Mouse (Mus musculus): Measurements from ENCODE around the gene Olfr958. TPM values are rescaled to one million over a fixed set of nuclear protein-coding genes. Genes with fewer than 3 reads are reported as not detected.

Olfr958 gene
- polyA plus RNA-seq (2014; fragmentation: Nextera tagmentation; extraction: Ambion mirVana), result not detected in 2 replicates

- no peak within 1 kb of the TSS for H3K9ac ChIP-seq
- H3K9me3 ChIP-seq (ENCODE audit: control insufficient read depth, low read length), result no peaks in the 10 kb centered on the region
- peak; percentile 59 for DNase-seq (ENCODE audit: low spot score)
- no peaks in the 10 kb centered on the region for H3K27me3 ChIP-seq (ENCODE audit: control insufficient read depth, insufficient read depth, low read length)
- WGBS, result 58% methylated on average over 2 of the region's 2 CpGs
- H3K4me2 ChIP-seq (replicated peaks), result no peak within 1 kb of the TSS
- H3K27ac ChIP-seq, result no peak within 1 kb of the TSS
- H3K4me3 ChIP-seq (replicated peaks; ENCODE audit: low read length), result no peak within 1 kb of the TSS
- H3K36me3 ChIP-seq (replicated peaks; ENCODE audit: control insufficient read depth, insufficient read depth), result no peaks in the 10 kb centered on the region
- no peak for ATAC-seq (ENCODE audit: low FRiP score)
- H3K4me1 ChIP-seq (replicated peaks; ENCODE audit: control insufficient read depth, insufficient read depth, low read length), result peaks cover 7% of the 10 kb centered on the region; the same call in 1 of the 2 replicates
These were observed at the start of gene Olfr958 for GRCm38 (mm10) chr9:39553946-39554345. Olfr958 (minus strand) TSS chr9:39554054.

- Histone ChIP-seq H3K4me3 (replicated peaks; ENCODE audit: low read length) (peak overlapping the region; percentile 36), H3K4me1 (replicated peaks; ENCODE audit: control insufficient read depth, insufficient read depth, low read length) (peaks cover 5% of the 10 kb centered on the region), H3K9ac (peak overlapping the region; percentile 54), H3K9me3 (ENCODE audit: control insufficient read depth, low read length) (no peaks in the 10 kb centered on the region), H3K27me3 (ENCODE audit: control insufficient read depth, insufficient read depth, low read length) (0 out of 2 replicates have a peak, but pooled peaks cover 6% of the 10 kb centered on the region), H3K36me3 (replicated peaks; ENCODE audit: control insufficient read depth, insufficient read depth) (no peaks in the 10 kb centered on the region; the same call in 1 of the 2 replicates), H3K4me2 (replicated peaks) (peak overlapping the region; percentile 87), H3K27ac (peak overlapping the region; percentile 47; the same call in 1 of the 2 replicates)
- DNase-seq (ENCODE audit: low spot score) (peak; percentile 42), ATAC-seq (ENCODE audit: low FRiP score) (peak; percentile 51; the same call in 1 of the 2 replicates)
- WGBS, result under 1% methylated on average over 9 of the region's 9 CpGs
These were observed 49.5 kb upstream of the Olfr958 start for GRCm38 (mm10) chr9:39603333-39603845.

GRCm38 (mm10) chr9:39602536-39603332 is 48.9 kb upstream of the Olfr958 start:
- DNase-seq (ENCODE audit: low spot score), result peak; percentile 76
- peak overlapping the region; percentile 47 for H3K27ac ChIP-seq
- peaks cover 5% of the 10 kb centered on the region for H3K4me1 ChIP-seq (replicated peaks; ENCODE audit: control insufficient read depth, insufficient read depth, low read length)
- H3K9me3 ChIP-seq (ENCODE audit: control insufficient read depth, low read length), result no peaks in the 10 kb centered on the region
- under 1% methylated on average over 19 of the region's 19 CpGs for WGBS
- peak overlapping the region; percentile 54 for H3K9ac ChIP-seq
- peak; percentile 94 for ATAC-seq (ENCODE audit: low FRiP score)
- peak overlapping the region; percentile 87 for H3K4me2 ChIP-seq (replicated peaks)
- H3K36me3 ChIP-seq (replicated peaks; ENCODE audit: control insufficient read depth, insufficient read depth), result peaks cover 2% of the 10 kb centered on the region; the same call in 1 of the 2 replicates
- peak overlapping the region; percentile 36 for H3K4me3 ChIP-seq (replicated peaks; ENCODE audit: low read length)
- 0 out of 2 replicates have a peak, but pooled peaks cover 6% of the 10 kb centered on the region for H3K27me3 ChIP-seq (ENCODE audit: control insufficient read depth, insufficient read depth, low read length)

GRCm38 (mm10) chr9:39577050-39577449 is 23.2 kb upstream of the Olfr958 start:
- WGBS, result 94% methylated on average over 5 of the region's 5 CpGs
- no peaks in the 10 kb centered on the region for H3K9me3 ChIP-seq (ENCODE audit: control insufficient read depth, low read length)
- H3K27ac ChIP-seq, result no peak overlapping the region
- no peaks in the 10 kb centered on the region for H3K36me3 ChIP-seq (replicated peaks; ENCODE audit: control insufficient read depth, insufficient read depth)
- H3K4me3 ChIP-seq (replicated peaks; ENCODE audit: low read length), result no peak overlapping the region
- H3K4me2 ChIP-seq (replicated peaks), result no peak overlapping the region
- no peak overlapping the region for H3K9ac ChIP-seq
- DNase-seq (ENCODE audit: low spot score) (no peak), ATAC-seq (ENCODE audit: low FRiP score) (no peak)
- no peaks in the 10 kb centered on the region for H3K27me3 ChIP-seq (ENCODE audit: control insufficient read depth, insufficient read depth, low read length)
- H3K4me1 ChIP-seq (replicated peaks; ENCODE audit: control insufficient read depth, insufficient read depth, low read length), result no peaks in the 10 kb centered on the region

- Histone ChIP-seq H3K9me3 (ENCODE audit: control insufficient read depth, low read length) (no peaks in the 10 kb centered on the region), H3K27me3 (ENCODE audit: control insufficient read depth, insufficient read depth, low read length) (no peaks in the 10 kb centered on the region), H3K4me3 (replicated peaks; ENCODE audit: low read length) (no peak within 1 kb of the TSS), H3K9ac (no peak within 1 kb of the TSS), H3K27ac (no peak within 1 kb of the TSS), H3K36me3 (replicated peaks; ENCODE audit: control insufficient read depth, insufficient read depth) (no peaks in the 10 kb centered on the region), H3K4me1 (replicated peaks; ENCODE audit: control insufficient read depth, insufficient read depth, low read length) (no peaks in the 10 kb centered on the region), H3K4me2 (replicated peaks) (no peak within 1 kb of the TSS)
- ATAC-seq (ENCODE audit: low FRiP score) (no peak), DNase-seq (ENCODE audit: low spot score) (no peak)
- 86% methylated on average over 3 of the region's 3 CpGs for WGBS
These were observed 21.6 kb upstream of the Olfr958 start, which contains the start of gene Olfr959 for GRCm38 (mm10) chr9:39575469-39575868. Olfr959 (minus strand) TSS chr9:39575569.

GRCm38 (mm10) chr9:39558349-39558647 is 4.4 kb upstream of the Olfr958 start:
- Histone ChIP-seq H3K9ac (no peak overlapping the region; the same call in 1 of the 2 replicates), H3K27ac (peak overlapping the region; percentile 90), H3K4me3 (replicated peaks; ENCODE audit: low read length) (no peak overlapping the region), H3K27me3 (ENCODE audit: control insufficient read depth, insufficient read depth, low read length) (no peaks in the 10 kb centered on the region), H3K4me1 (replicated peaks; ENCODE audit: control insufficient read depth, insufficient read depth, low read length) (peaks cover 7% of the 10 kb centered on the region; the same call in 1 of the 2 replicates), H3K36me3 (replicated peaks; ENCODE audit: control insufficient read depth, insufficient read depth) (no peaks in the 10 kb centered on the region), H3K9me3 (ENCODE audit: control insufficient read depth, low read length) (no peaks in the 10 kb centered on the region), H3K4me2 (replicated peaks) (no peak overlapping the region)
- DNase-seq (ENCODE audit: low spot score) (no peak), ATAC-seq (ENCODE audit: low FRiP score) (peak; percentile 18; the same call in 1 of the 2 replicates)

- 26% methylated on average over 3 of the region's 3 CpGs for WGBS
- peak; percentile 94 for ATAC-seq (ENCODE audit: low FRiP score)
- H3K9me3 ChIP-seq (ENCODE audit: control insufficient read depth, low read length), result no peaks in the 10 kb centered on the region
- peaks cover 7% of the 10 kb centered on the region; the same call in 1 of the 2 replicates for H3K4me1 ChIP-seq (replicated peaks; ENCODE audit: control insufficient read depth, insufficient read depth, low read length)
- peak; percentile 75 for DNase-seq (ENCODE audit: low spot score)
- no peaks in the 10 kb centered on the region for H3K36me3 ChIP-seq (replicated peaks; ENCODE audit: control insufficient read depth, insufficient read depth)
- peak overlapping the region; percentile 18; the same call in 1 of the 2 replicates for H3K4me2 ChIP-seq (replicated peaks)
- H3K9ac ChIP-seq, result peak overlapping the region; percentile 31
- H3K4me3 ChIP-seq (replicated peaks; ENCODE audit: low read length), result no peak overlapping the region
- no peaks in the 10 kb centered on the region for H3K27me3 ChIP-seq (ENCODE audit: control insufficient read depth, insufficient read depth, low read length)
- peak overlapping the region; percentile 90 for H3K27ac ChIP-seq
These were observed 3.9 kb upstream of the Olfr958 start for GRCm38 (mm10) chr9:39557529-39558348.

GRCm38 (mm10) chr9:39550806-39551205 is 3.0 kb downstream of the Olfr958 start:
- H3K4me1 ChIP-seq (replicated peaks; ENCODE audit: control insufficient read depth, insufficient read depth, low read length), result no peaks in the 10 kb centered on the region
- no peaks in the 10 kb centered on the region for H3K27me3 ChIP-seq (ENCODE audit: control insufficient read depth, insufficient read depth, low read length)
- no peak overlapping the region for H3K27ac ChIP-seq
- H3K36me3 ChIP-seq (replicated peaks; ENCODE audit: control insufficient read depth, insufficient read depth), result no peaks in the 10 kb centered on the region
- no peaks in the 10 kb centered on the region for H3K9me3 ChIP-seq (ENCODE audit: control insufficient read depth, low read length)
- WGBS, result 71% methylated on average over 5 of the region's 5 CpGs
- no peak overlapping the region for H3K4me3 ChIP-seq (replicated peaks; ENCODE audit: low read length)
- DNase-seq (ENCODE audit: low spot score) (no peak), ATAC-seq (ENCODE audit: low FRiP score) (no peak)
- no peak overlapping the region for H3K9ac ChIP-seq
- H3K4me2 ChIP-seq (replicated peaks), result no peak overlapping the region

Measured in hindbrain, embryonic 14.5 days (tissue).